Mouse (Mus musculus) thymus, postnatal 25 days (tissue): ENCODE measurements around the gene Slc23a2.

Experiments
- DNase-seq: peaks from one replicate; pipeline ENCODE4 v3.0.0; 2022

The Slc23a2 gene

GRCm38 (mm10) chr2:132095821-132096220, 49.1 kb downstream of the Slc23a2 start:
- no peak for DNase-seq

DNA sequence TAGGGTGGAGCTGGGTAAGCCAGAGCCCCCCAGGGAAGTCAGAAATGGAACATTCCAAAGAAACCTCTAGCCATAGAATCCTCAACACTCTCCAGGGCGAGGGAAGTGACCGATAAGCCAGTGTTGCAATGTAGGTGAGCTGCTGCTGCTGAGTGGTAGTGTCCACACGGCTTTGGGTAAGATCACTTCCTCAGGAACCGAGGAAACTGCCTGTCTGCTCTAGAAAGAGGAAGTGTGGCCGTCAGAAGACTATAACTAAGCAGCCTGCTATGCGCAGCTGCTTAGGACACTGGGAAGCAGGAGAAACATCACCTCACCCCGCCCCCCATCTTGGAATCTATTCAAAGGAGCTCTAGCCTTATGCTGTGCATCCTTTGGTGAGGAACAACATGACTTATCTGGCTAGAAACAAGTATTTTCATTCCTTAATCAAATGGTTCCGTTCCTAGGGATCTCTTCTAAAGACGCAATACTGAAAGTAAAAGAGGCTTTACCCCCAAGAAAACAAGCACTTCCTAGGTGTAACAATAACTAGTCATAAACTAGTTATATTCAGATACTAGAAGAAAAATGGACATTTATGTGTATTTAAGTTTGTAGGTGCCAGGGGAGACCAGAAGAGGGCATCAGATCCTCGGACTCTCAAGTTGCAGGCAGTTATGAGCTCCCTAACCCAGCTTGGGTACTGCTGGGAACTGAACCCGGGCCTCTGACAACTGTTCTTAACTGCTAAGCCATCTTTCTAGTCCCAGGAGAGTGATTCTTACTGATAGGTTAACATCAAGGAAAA, 50.3 kb downstream of the Slc23a2 start:
- no peak for DNase-seq

- no peak for DNase-seq
Measured at GRCm38 (mm10) chr2:132093739-132094138, 51.2 kb downstream of the Slc23a2 start.

DNA sequence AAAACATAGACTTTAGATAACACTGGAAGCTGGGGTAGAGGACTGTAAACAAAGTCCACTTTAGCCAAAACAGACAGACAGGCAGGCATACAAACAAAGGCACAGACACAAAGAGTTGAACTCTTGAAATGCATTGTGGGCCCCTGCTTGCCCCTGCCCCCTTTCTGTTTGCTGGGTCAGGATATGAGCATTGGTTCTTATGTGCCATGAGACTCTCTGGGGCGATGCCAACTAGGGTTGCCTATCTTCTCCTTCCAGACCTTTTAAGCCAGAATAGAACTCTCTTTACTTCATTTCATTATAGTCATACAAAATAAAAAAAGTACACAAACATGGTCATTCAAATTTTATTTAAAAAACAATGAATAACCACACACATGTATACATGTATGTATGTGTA, 51.6 kb downstream of the Slc23a2 start:
- no peak for DNase-seq

DNA sequence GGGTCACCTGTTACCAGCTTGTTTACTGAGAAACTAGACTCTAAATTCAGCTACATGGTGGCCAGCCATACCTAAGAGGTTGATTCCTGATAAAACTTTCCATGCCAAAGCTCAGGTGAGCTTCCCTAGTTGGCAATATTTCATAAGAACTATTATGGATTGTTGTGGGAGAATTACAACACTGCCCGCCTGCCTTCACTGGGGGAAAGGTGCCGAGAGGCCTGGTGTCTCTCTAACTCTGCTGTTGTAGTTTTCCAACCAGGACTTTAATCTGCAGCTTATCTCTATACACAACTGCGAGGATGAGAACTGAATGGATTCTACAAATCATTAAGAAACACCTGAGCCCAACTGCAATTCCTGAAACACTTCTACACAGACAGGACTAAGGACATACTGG, 52.2 kb downstream of the Slc23a2 start:
- DNase-seq: no peak

GRCm38 (mm10) chr2:132091749-132092148, 53.2 kb downstream of the Slc23a2 start:
- no peak for DNase-seq

- no peak for DNase-seq
Measured at GRCm38 (mm10) chr2:132084813-132085212, 60.1 kb downstream of the Slc23a2 start.

- no peak for DNase-seq
Measured at GRCm38 (mm10) chr2:132084396-132084795, 60.5 kb downstream of the Slc23a2 start.

- no peak for DNase-seq
Measured at GRCm38 (mm10) chr2:132079139-132079538, 65.8 kb downstream of the Slc23a2 start.

GRCm38 (mm10) chr2:132073052-132073451, 71.9 kb downstream of the Slc23a2 start:
- DNase-seq: no peak

- DNase-seq: no peak
Measured at GRCm38 (mm10) chr2:132069985-132070735, 74.7 kb downstream of the Slc23a2 start.

GRCm38 (mm10) chr2:132064185-132064831, 80.6 kb downstream of the Slc23a2 start:
- DNase-seq: no peak

DNA sequence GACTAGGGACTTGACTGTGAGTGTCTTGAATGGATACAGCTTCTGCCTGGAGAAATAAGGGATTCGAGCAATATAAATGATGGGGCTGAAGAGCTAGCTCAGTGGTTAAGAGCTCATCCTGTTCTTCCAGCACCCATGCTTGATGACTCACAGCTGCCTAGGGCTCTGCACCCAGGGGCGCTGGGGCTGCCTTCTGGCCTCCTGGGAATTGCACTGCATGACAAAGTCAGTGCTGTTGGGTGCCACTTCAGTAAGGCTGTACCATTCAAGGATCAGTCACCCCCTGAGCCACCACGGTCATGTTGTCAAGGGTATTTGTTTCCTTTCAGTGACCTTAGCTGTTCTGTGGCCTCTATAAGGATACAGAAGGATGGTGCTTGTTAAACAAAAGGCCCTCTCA, 81.1 kb downstream of the Slc23a2 start:
- DNase-seq: no peak

GRCm38 (mm10) chr2:132061884-132062283, 83.0 kb downstream of the Slc23a2 start:
- DNase-seq: no peak

DNA sequence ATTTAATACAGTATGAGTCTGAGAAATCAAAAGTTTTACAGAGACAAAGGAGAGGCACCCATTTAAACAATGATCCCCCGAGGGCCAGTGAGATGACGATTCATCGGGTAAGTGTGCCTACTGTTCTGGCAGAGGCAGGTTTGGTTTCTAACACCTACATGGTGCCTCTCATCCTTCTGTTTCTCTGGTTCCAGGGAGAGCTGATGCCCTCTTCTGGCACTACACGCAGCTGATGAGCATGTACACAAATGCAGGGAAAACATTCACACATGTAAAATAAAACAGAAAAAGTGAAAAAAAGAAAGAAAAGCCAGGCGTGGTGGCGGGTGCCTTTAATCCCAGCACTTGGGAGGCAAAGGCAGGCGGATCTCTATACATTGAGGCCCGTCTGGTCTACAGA, 85.0 kb downstream of the Slc23a2 start:
- DNase-seq: peak; percentile 40

DNA sequence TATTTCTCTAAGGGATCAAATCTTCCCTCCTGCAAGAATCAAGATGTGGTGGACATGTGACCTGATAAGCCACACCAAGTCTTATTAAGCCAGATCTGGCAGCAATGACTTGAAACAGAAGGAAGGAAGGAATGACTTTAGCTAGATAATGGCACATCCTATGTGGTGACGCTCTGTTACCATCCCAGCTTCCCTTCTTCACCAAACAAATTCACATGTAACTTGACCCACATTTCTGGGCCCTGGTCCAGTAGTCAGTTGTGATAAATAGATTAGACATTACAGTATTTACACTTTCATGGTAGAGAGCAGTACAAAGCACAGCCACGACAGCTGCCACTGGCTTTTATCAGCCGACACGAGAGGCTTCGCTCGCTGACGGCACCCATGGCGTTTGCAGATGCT, 89.6 kb downstream of the Slc23a2 start:
- DNase-seq: no peak

GRCm38 (mm10) chr2:132053824-132054223, 91.1 kb downstream of the Slc23a2 start:
- no peak for DNase-seq

DNA sequence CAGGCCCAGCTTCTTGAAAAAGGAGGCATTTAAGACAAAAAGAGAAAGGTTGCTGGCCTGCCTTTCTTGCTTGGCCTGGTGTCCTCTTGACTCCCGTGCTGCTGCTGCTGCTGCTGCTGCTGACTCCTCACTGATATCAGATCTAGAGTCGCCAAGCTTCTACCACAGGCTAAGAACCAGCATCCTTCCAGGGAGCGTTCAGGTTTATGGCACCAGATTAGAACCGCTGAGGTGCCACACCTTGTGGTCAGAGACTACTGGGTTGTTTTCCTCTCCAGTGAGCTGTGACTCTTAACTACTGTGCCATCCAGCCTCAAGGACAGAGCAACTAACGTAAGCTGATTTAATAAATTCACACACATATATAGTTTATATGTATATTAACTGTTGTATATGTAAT, 93.1 kb downstream of the Slc23a2 start:
- DNase-seq: no peak

DNA sequence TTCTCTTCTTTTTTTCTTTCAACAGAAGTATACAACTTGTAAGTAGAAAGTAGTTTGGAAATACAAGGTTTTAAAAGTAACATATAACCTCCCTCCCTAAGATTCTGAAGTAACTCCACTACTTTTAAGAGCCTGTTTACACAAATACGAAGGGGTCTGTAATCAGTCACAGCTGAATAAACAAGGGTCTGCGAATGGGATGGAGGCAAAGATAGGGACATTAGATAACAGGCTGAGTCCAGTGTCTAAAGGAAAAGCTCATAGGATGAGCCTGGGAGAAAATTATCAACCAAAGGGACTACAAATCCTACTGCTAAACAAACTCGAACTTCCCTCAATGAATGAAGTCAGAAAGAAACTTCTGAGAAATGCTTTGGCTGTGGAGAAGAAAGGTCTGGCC, 95.0 kb downstream of the Slc23a2 start:
- DNase-seq: no peak

GRCm38 (mm10) chr2:132049491-132049890, 95.4 kb downstream of the Slc23a2 start:
- no peak for DNase-seq

DNA sequence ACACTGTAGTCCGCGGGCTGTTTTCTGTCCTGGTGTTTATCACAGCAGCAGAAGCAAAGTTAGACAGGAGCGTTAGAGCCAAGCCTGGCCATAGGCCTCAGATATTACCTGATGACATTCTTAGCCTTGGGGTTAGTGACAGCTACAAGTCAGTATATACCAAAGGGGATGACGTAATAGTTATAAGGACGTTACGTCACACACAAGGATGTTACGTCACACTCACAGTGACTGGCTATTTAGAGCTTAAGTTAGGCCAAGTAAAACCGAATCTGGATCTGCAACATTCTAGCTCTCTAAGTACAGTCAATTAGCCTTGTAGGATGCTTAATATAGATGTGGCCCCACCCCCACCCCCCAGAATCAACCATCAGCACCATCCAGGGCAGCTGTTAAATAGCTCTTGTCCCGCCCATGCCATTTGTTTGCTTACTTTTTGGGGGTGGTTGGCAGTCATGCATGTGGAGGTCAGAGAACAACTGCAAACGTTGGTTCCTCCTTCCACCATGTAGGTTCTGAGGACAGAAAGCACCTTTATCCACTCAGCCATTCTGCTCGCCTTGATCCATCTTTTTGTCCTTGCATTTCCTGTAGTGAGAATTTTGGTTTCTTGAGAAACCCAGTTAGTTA, 96.7 kb downstream of the Slc23a2 start:
- no peak for DNase-seq

GRCm38 (mm10) chr2:132047364-132047763, 97.5 kb downstream of the Slc23a2 start:
- DNase-seq: no peak

GRCm38 (mm10) chr2:132046659-132047058, 98.2 kb downstream of the Slc23a2 start:
- no peak for DNase-seq
